Mouse (Mus musculus) limb, embryonic 15.5 days (tissue): ENCODE results near the gene Prkab1. TPM values are rescaled to one million over a fixed set of nuclear protein-coding genes. Genes with fewer than 3 reads are reported as not detected.

Source experiments
- ATAC-seq: fragments of 200-750 bp; cut with Nextera tagmentation; 2 replicates; pipeline ENCODE4 v1.8.0; 2017; ENCODE audit warnings: low read depth, moderate TSS enrichment; ENCODE audit not compliant: insufficient number of reproducible peaks, low FRiP score, low TSS enrichment
- H3K27ac ChIP-seq: fragments of 300-500 bp; sonication (generic); 2 replicates; pipeline ENCODE4 v1.5.1; 2015; ENCODE audit warnings: moderate library complexity, mild to moderate bottlenecking, inconsistent platforms
- H3K27me3 ChIP-seq: fragments of 300-500 bp; sonication (generic); 2 replicates; pipeline ENCODE4 v1.6.1; 2015; ENCODE audit warnings: inconsistent platforms
- H3K36me3 ChIP-seq: fragments of 300-500 bp; sonication (generic); 2 replicates; pipeline ENCODE4 v1.6.1; 2015; ENCODE audit warnings: inconsistent platforms
- H3K4me1 ChIP-seq: fragments of 300-500 bp; sonication (generic); 2 replicates; pipeline ENCODE4 v1.6.1; 2015; ENCODE audit warnings: inconsistent platforms
- H3K4me2 ChIP-seq: fragments of 300-500 bp; sonication (generic); 2 replicates; pipeline ENCODE4 v1.6.1; 2015; ENCODE audit warnings: mild to moderate bottlenecking, inconsistent platforms
- H3K4me3 ChIP-seq: fragments of 300-500 bp; sonication (generic); 2 replicates; pipeline ENCODE4 v1.5.1; 2015; ENCODE audit warnings: mild to moderate bottlenecking, inconsistent platforms
- H3K9ac ChIP-seq: fragments of 300-500 bp; sonication (generic); 2 replicates; pipeline ENCODE4 v1.6.1; 2015; ENCODE audit warnings: inconsistent platforms
- H3K9me3 ChIP-seq: fragments of 300-500 bp; sonication (generic); 2 replicates; pipeline ENCODE4 v1.6.1; 2016; ENCODE audit warnings: inconsistent platforms
- WGBS: fragments of 180-500 bp; shearing (Covaris S2); methylation state at CpG from one replicate; pipeline ENCODE4 v1.1.7; 2015; 5-methylcytosine and 5-hydroxymethylcytosine counted together
- polyA plus RNA-seq: library from polyadenylated mRNA; unstranded; fragments of >200 nt; fragmentation: Nextera tagmentation; extraction: Ambion mirVana; gene quantifications from 2 replicates; pipeline ENCODE4 v1.2.1, GENCODE M21; 2015

Gene Prkab1
- polyA plus RNA-seq, 1 experiment from 2014 or later: 61.3 TPM

DNA sequence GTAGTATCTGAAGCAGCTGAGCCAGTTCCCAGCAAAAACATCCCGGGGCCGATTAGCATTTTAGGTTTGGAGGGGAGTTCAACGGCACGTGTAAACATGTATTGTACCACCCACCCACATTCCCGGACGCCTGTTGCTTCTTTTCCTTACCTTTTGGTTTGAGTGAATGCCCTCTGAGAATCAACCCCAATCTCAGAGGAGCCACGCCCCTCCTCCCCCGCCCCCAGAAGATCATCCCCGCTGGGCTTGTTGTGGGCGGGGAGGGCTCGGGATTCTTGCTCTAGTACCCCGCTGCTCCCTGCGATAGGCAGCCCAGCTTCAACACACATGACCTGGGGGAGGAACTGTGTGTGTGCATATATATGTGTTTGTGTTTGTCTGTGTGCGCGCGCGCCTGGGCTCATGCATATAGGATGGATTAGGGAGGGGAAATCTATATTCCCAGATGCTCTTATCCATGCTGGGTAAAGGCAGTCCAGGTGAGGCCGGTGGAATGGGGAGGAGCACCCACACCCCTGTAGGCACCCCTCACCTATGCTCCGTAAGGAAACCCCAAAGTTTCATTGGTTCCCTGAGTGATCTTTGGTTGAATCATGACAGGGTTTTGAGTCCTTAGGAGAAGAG is 6.4 kb upstream of the Prkab1 start:
- Histone ChIP-seq H3K4me1 (peaks cover 5% of the 10 kb centered on the region; the same call in 1 of the 2 replicates), H3K9ac (no peak overlapping the region), H3K27me3 (no peaks in the 10 kb centered on the region), H3K9me3 (no peaks in the 10 kb centered on the region), H3K36me3 (no peaks in the 10 kb centered on the region), H3K27ac (no peak overlapping the region), H3K4me3 (no peak overlapping the region), H3K4me2 (0 out of 2 replicates have a peak overlapping the region, but pooled peaks have one; percentile 19)
- WGBS: 9% methylated on average over 19 of the region's 19 CpGs
- ATAC-seq: no peak

DNA sequence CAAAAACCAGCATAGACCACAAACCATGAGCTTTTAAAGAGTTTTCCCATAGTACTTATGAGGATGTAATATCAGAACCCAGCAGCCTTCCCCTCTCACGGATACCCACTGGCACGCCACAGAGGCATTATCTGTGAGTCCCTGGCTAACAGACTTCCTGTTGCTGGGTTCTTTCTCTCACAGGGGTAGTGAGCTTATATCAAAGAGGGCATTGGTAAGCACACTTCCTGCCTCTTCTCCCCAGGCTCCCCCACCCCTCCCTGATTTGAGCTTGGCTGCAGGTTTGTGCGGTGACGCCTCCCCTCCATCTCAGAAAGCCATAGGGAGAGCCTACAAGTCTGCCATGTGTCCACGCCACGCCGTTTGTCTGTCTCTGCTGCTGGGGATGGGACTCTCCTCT is 4.8 kb upstream of the Prkab1 start:
- Histone ChIP-seq H3K4me3 (no peak overlapping the region), H3K4me1 (peaks cover 5% of the 10 kb centered on the region; the same call in 1 of the 2 replicates), H3K9ac (no peak overlapping the region), H3K27ac (no peak overlapping the region), H3K27me3 (no peaks in the 10 kb centered on the region), H3K9me3 (no peaks in the 10 kb centered on the region), H3K4me2 (no peak overlapping the region), H3K36me3 (no peaks in the 10 kb centered on the region)
- no peak for ATAC-seq
- 62% methylated on average over 7 of the region's 7 CpGs for WGBS

DNA sequence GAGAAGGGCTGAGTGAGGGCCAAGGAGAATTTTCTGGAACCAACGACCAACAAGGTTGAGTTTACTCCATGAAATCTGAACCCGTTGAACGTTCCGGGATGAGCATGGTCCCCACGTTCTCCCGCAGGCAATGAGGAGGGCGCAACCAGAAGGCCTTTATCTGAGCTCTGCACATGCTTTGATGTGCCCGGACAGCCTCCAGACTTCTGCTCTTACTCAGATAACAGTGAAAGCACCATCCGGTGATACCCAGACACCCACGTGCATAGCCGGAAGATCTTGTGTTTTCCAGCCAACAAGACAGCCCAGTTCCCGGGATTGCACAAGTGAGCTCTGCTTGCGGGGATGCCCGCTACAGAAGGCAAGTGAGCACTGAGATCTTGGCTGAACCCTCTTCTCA is 2.3 kb upstream of the Prkab1 start:
- Histone ChIP-seq H3K27ac (no peak overlapping the region), H3K9ac (no peak overlapping the region), H3K4me2 (no peak overlapping the region), H3K4me3 (no peak overlapping the region), H3K9me3 (no peaks in the 10 kb centered on the region), H3K36me3 (peaks cover 8% of the 10 kb centered on the region; the same call in 1 of the 2 replicates), H3K27me3 (no peaks in the 10 kb centered on the region), H3K4me1 (peaks cover 18% of the 10 kb centered on the region)
- no peak for ATAC-seq
- 91% methylated on average over 14 of the region's 14 CpGs for WGBS

DNA sequence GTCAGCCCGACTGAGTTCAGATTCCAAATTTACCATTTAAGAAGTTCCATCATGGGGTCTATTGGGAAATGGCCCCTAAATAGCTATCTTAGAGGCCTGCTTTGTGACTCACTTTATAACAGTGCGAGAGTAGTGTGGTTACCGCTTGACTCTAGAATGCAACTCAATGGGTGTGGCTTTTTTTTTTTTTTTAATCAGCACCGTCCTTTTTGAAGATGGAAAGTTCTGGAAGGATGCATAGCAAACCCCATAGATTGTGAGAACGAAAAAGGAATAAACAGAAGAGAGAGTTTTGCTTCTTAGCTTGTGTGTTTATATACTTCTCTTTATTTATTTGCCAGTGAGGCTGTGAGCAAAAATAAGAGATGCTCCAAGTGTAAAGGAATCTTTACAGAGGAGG is 1.8 kb upstream of the Prkab1 start:
- no peak overlapping the region for H3K4me3 ChIP-seq
- no peak overlapping the region for H3K27ac ChIP-seq
- ATAC-seq: no peak
- H3K36me3 ChIP-seq: peaks cover 13% of the 10 kb centered on the region
- H3K4me1 ChIP-seq: peaks cover 18% of the 10 kb centered on the region
- 87% methylated on average over 5 of the region's 5 CpGs for WGBS
- H3K27me3 ChIP-seq: no peaks in the 10 kb centered on the region
- no peak overlapping the region for H3K9ac ChIP-seq
- H3K4me2 ChIP-seq: no peak overlapping the region
- H3K9me3 ChIP-seq: no peaks in the 10 kb centered on the region

DNA sequence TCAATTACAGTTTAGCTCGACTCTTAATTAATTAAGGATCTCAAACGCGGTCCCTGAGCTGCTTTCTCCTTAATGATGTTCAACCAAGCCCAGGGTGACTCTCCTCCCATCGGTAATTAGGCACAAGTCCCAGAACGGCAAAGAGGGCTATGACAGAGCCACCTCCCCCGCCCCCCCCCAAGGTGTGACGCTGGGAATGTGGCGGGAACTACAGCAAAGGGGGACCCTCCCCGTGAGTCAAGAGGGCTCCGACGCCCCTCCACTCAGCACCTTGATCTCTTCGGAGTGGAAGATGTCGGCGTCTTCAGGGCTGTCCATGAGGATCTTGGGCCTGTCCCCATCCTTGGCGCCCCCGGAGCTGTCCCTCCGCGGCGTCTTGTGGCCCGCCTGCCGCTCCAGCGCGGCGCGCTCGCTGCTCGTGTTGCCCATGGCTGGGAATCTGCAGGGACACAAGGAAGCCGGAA is 455 bp downstream of the Prkab1 start:
- Histone ChIP-seq H3K4me3 (peak overlapping the region; percentile 89), H3K36me3 (peaks cover 35% of the 10 kb centered on the region), H3K9ac (peak overlapping the region; percentile 83), H3K4me1 (peaks cover 13% of the 10 kb centered on the region), H3K27me3 (no peaks in the 10 kb centered on the region), H3K4me2 (peak overlapping the region; percentile 77), H3K27ac (peak overlapping the region; percentile 90), H3K9me3 (no peaks in the 10 kb centered on the region)
- WGBS: under 1% methylated on average over 28 of the region's 28 CpGs
- ATAC-seq: peak; percentile 30; the same call in 1 of the 2 replicates

DNA sequence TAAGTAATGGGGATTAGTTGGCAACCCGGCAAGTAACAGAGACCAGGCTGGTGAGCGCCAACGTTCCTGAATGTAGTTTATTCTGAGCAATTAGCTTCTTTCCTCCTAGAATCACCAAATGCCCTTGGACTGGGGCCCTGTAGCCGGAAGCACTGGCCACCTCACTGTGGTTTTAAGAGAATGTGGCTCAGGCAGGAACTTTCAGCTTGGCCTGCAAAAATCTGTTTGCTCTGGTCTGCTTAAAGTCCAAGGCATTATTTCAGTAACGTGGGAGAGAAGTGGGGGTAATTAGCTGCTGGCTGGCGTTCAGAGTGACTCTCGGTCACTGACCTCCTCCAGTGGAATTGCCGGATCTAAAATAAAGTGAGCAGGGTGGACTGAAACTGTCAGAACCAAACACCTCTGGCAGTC is 1.1 kb downstream of the Prkab1 start:
- peaks cover 13% of the 10 kb centered on the region for H3K4me1 ChIP-seq
- H3K36me3 ChIP-seq: peaks cover 41% of the 10 kb centered on the region
- no peaks in the 10 kb centered on the region for H3K9me3 ChIP-seq
- 10% methylated on average over 8 of the region's 8 CpGs for WGBS
- H3K27me3 ChIP-seq: no peaks in the 10 kb centered on the region
- no peak for ATAC-seq
- H3K9ac ChIP-seq: peak overlapping the region; percentile 83
- H3K27ac ChIP-seq: peak overlapping the region; percentile 90
- peak overlapping the region; percentile 89 for H3K4me3 ChIP-seq
- peak overlapping the region; percentile 77 for H3K4me2 ChIP-seq

DNA sequence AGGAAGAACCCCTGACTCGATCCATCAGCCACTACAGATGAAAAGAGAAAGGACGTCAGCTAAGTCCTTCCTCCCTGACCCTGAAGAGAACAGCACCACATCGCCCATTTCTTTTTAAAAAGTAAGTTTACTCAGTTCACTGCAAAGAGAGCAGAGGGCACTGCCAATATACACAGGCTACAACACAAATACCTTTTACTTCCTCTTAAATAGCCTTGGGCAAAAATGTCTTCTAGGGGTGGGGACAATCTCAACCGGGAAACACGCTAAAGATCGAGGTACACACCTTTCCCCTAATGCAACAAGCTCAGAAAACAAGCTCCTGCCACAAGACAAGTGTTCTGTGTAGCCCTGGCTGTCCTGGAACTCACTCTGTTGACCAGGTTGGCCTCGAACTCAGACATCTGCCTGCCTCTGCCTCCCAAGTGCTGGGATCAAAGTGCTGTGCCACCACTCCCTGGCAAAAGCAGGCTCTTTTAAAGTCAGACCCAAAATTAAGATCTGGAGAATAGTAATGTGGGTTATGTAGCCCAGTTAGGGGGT is 1.6 kb downstream of the Prkab1 start:
- no peak for ATAC-seq
- H3K36me3 ChIP-seq: peaks cover 47% of the 10 kb centered on the region
- peak overlapping the region; percentile 89 for H3K4me3 ChIP-seq
- no peak overlapping the region for H3K27ac ChIP-seq
- H3K27me3 ChIP-seq: no peaks in the 10 kb centered on the region
- peak overlapping the region; percentile 77 for H3K4me2 ChIP-seq
- peaks cover 13% of the 10 kb centered on the region for H3K4me1 ChIP-seq
- H3K9me3 ChIP-seq: no peaks in the 10 kb centered on the region
- 72% methylated on average over 7 of the region's 7 CpGs for WGBS
- peak overlapping the region; percentile 83; the same call in 1 of the 2 replicates for H3K9ac ChIP-seq

DNA sequence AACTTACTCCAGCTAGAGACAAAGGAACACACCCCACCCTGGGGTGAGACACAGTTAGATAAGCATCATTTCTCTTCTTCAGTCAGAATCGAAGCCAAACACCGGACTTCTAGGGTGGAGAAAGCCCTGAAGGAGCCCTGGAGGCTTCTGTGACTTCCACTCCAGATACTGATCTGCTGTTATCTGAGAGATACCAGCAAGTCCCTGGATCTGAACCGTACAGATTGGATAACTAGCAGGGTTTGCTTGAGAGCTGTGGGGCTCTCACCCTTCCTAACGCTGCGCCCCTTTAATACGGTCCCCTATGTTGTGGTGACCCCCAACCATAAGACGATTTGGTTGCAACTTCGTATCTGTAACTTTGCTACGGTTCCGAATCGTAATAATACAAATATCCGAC is 2.2 kb downstream of the Prkab1 start:
- Histone ChIP-seq H3K27me3 (no peaks in the 10 kb centered on the region), H3K4me2 (no peak overlapping the region), H3K9ac (no peak overlapping the region), H3K36me3 (peaks cover 53% of the 10 kb centered on the region), H3K9me3 (no peaks in the 10 kb centered on the region), H3K4me3 (0 out of 2 replicates have a peak overlapping the region, but pooled peaks have one; percentile 89), H3K4me1 (peaks cover 13% of the 10 kb centered on the region), H3K27ac (no peak overlapping the region)
- WGBS: 93% methylated on average over 12 of the region's 12 CpGs
- no peak for ATAC-seq

DNA sequence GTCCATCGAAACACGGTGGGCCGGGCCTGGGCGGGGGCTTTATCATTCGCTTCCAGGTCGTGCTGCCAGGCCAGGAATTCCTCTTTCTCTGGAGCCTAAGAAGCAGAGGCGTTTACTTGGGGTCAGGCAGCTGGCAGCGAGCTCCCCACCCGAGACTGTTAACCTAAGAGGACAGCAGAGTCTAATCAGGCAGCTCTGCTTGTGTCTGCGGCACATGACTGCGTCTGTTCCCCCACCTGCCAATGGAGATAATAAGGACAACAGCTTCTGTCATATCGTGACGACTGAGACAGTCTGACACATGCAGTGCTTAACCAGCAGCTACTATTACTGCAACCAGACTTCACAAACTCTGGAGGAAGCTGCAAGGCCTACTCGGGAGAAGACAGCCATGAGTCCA is 2.8 kb downstream of the Prkab1 start:
- 89% methylated on average over 14 of the region's 14 CpGs for WGBS
- Histone ChIP-seq H3K4me2 (no peak overlapping the region), H3K36me3 (peaks cover 58% of the 10 kb centered on the region), H3K27ac (no peak overlapping the region), H3K4me3 (no peak overlapping the region), H3K4me1 (peaks cover 13% of the 10 kb centered on the region), H3K27me3 (no peaks in the 10 kb centered on the region), H3K9me3 (no peaks in the 10 kb centered on the region), H3K9ac (no peak overlapping the region)
- no peak for ATAC-seq

DNA sequence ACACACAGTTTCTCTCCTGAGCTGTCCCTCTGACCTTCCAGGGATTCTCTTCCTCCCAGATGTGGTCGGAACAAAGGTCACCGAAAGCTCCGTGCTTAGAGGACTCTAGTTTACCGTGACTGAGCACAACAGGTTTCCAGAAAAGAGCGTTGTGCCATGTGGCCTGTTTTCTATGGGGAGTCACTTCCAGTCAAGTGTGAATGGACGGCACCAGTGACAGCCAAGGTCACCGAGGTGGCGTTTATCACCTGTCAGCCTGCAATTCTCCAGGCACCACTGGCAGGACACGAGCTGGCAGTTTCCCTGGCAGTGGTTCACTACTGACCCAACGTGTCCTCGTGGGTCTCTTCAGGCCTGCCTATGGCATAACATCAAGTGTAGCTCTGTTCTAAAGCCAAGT is 4.9 kb downstream of the Prkab1 start:
- Histone ChIP-seq H3K27ac (no peak overlapping the region), H3K4me2 (no peak overlapping the region), H3K9me3 (no peaks in the 10 kb centered on the region), H3K9ac (no peak overlapping the region), H3K4me3 (no peak overlapping the region), H3K36me3 (peaks cover 79% of the 10 kb centered on the region), H3K27me3 (no peaks in the 10 kb centered on the region), H3K4me1 (peaks cover 13% of the 10 kb centered on the region)
- ATAC-seq: no peak
- 65% methylated on average over 11 of the region's 11 CpGs for WGBS

DNA sequence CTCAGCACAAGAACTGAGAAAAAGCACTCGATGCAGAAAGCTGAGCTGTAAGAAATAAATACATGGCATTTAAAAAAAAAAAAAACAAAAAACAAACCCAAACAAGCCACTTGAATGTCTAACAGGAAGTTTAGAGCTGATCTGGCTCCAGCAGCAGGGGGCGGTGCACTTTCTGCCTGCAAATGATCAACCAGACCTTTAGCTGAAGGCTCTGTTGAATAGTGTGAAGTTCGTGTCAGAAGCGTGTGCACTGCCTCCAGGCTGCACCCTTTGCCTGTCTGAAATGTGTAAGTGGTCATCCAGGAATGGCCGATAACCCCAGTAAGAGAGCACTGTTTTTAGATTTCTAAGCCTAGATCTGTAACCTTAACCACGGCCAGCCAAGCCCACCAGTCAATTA is 5.5 kb downstream of the Prkab1 start:
- Histone ChIP-seq H3K27me3 (no peaks in the 10 kb centered on the region), H3K27ac (no peak overlapping the region), H3K9ac (no peak overlapping the region), H3K36me3 (peaks cover 85% of the 10 kb centered on the region), H3K4me3 (no peak overlapping the region), H3K4me1 (peaks cover 13% of the 10 kb centered on the region), H3K9me3 (no peaks in the 10 kb centered on the region), H3K4me2 (no peak overlapping the region)
- WGBS: 82% methylated on average over 6 of the region's 6 CpGs
- ATAC-seq: no peak

DNA sequence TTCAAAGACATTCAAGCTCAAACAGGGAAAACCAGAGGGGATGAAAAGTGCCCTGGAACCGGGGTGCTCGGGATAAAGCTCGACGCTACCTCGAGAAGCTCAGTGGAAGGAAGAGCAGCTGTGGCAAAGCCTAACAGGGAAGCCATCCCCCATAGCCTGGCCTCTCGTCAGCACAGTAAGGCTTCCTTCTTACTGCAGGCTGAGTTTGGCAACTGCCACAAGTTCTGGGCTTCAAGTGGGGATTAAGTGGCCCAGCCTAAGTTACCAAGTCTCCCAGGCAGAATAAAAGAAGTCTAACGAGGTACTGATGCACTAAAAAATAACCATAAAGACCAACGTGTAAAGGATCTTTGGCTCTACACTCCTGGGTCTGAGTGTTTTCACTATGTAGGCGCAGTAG is 6.1 kb downstream of the Prkab1 start:
- no peaks in the 10 kb centered on the region for H3K9me3 ChIP-seq
- no peak for ATAC-seq
- H3K4me3 ChIP-seq: no peak overlapping the region
- no peaks in the 10 kb centered on the region for H3K27me3 ChIP-seq
- no peak overlapping the region for H3K9ac ChIP-seq
- H3K27ac ChIP-seq: no peak overlapping the region
- peaks cover 8% of the 10 kb centered on the region for H3K4me1 ChIP-seq
- 82% methylated on average over 9 of the region's 9 CpGs for WGBS
- H3K36me3 ChIP-seq: peaks cover 91% of the 10 kb centered on the region
- H3K4me2 ChIP-seq: no peak overlapping the region
